Mouse (Mus musculus) embryonic fibroblast, embryonic 13.5 days (primary cell): Measurements from ENCODE around the gene Rb1.

ENCODE experiments used
- CTCF ChIP-seq: IDR thresholded peaks from 2 replicates; pipeline ENCODE4 v1.5.1; 2011; ENCODE audit warnings: mild to moderate bottlenecking, control low read depth, low read length, moderate library complexity, borderline replicate concordance; ENCODE audit not compliant: insufficient read depth
- POLR2A ChIP-seq: IDR thresholded peaks from 2 replicates; pipeline ENCODE4 v1.6.1; 2011; ENCODE audit warnings: low read depth, mild to moderate bottlenecking, control low read depth, low read length, moderate library complexity

- TF ChIP-seq CTCF (no peak), POLR2A (no peak)
Measured at GRCm38 (mm10) chr14:73234468-73235031, 91.1 kb downstream of the Rb1 start.
